Mouse (Mus musculus) cerebellum, postnatal 25 days (tissue): Measurements from ENCODE around the gene Kcnk10.
"Not testable (repeated sequence)": the region's sequence is repeated elsewhere in the genome, so short reads cannot be mapped to it uniquely, and the experiment has no call there.

Experiments used
- DNase-seq, 2 experiments: peaks; one replicate each; pipeline ENCODE4 v3.0.0; 2021; ENCODE audit warnings: mixed read lengths in 2 of 2

Kcnk10 gene

GRCm38 (mm10) chr12:98577861-98578360, at the start of gene Kcnk10:
Gene Kcnk10 (minus strand): TSS chr12:98578310.
- peak; percentile 79 to 81 for DNase-seq

GRCm38 (mm10) chr12:98627392-98628259, 49.5 kb upstream of the Kcnk10 start, which contains the start of gene Spata7:
Gene Spata7 (plus strand): TSS chr12:98628157.
- peak; percentile 90 to 92 for DNase-seq

GRCm38 (mm10) chr12:98623266-98623665, 45.2 kb upstream of the Kcnk10 start:
- DNase-seq: not testable (repeated sequence)

- DNase-seq: peak; percentile 39 to 48
Measured at GRCm38 (mm10) chr12:98620922-98621321, 42.8 kb upstream of the Kcnk10 start.

- DNase-seq: no peak
Measured at GRCm38 (mm10) chr12:98619496-98619895, 41.4 kb upstream of the Kcnk10 start.

- DNase-seq: no peak
Measured at GRCm38 (mm10) chr12:98615746-98616145, 37.6 kb upstream of the Kcnk10 start.

GRCm38 (mm10) chr12:98614910-98615508, 36.9 kb upstream of the Kcnk10 start:
- no peak for DNase-seq

- no peak for DNase-seq
Measured at GRCm38 (mm10) chr12:98610341-98610740, 32.2 kb upstream of the Kcnk10 start.

GRCm38 (mm10) chr12:98606595-98607290, 28.6 kb upstream of the Kcnk10 start:
- DNase-seq: peak; percentile 11 to 18

- no peak for DNase-seq
Measured at GRCm38 (mm10) chr12:98605264-98605663, 27.2 kb upstream of the Kcnk10 start.

GRCm38 (mm10) chr12:98602114-98602513, 24.0 kb upstream of the Kcnk10 start:
- peak in 1 of 2 experiments; percentile 10 for DNase-seq

- no peak for DNase-seq
Measured at GRCm38 (mm10) chr12:98600861-98601260, 22.8 kb upstream of the Kcnk10 start.

- no peak for DNase-seq
Measured at GRCm38 (mm10) chr12:98591016-98591415, 12.9 kb upstream of the Kcnk10 start.

GRCm38 (mm10) chr12:98588573-98588972, 10.5 kb upstream of the Kcnk10 start:
- no peak for DNase-seq

GRCm38 (mm10) chr12:98585302-98585701, 7.2 kb upstream of the Kcnk10 start:
- peak in 1 of 2 experiments; percentile 63 for DNase-seq

- peak; percentile 61 to 63 for DNase-seq
Measured at GRCm38 (mm10) chr12:98575942-98576550, 2.1 kb downstream of the Kcnk10 start.

- no peak for DNase-seq
Measured at GRCm38 (mm10) chr12:98575195-98575887, 2.8 kb downstream of the Kcnk10 start.

- peak; percentile 79 to 86 for DNase-seq
Measured at GRCm38 (mm10) chr12:98574353-98575194, 3.5 kb downstream of the Kcnk10 start.

- peak; percentile 91 to 93 for DNase-seq
Measured at GRCm38 (mm10) chr12:98573317-98574270, 4.5 kb downstream of the Kcnk10 start.
